Mouse (Mus musculus): ENCODE results near the gene Atg4c.

Atg4c gene

GRCm38 (mm10) chr4:99185305-99185704 is 8.4 kb upstream of the Atg4c start:
- in situ Hi-C loops (cut with MboI; ENCODE audit: low sequenced_read_pairs): no loop called here

DNA sequence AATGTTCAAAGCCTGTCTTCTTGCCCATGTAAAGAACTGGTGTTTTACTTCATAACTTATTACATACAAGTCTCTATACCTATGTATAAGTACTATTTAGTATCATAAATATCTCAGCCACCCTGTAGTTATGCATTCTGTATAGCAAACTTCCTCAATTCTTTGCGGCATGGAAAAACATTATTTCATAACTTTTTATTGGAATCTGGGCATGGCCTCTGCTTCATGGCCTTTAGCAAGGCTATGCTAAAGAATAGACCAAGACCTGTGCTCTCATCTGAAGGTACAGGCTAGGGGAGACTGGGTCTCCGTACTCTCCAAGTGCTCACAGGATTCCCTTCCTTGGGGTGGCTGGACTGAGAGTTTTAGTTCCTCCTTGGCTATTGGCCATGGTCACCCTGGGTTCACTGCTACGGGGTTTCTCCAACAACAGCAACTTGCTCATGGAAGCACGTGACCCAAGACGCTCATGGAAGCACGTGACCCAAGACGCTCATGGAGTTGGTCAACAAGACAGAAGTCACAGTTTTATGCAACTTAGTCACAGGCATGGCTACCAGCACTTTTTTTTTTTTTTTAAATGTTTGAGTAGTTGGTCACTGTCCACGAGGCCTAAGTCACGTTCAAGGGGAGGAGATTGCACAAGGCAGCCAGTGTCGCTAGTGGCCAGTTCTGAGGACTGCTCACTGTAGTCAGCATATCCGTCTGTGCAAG is 7.2 kb upstream of the Atg4c start:
- in situ Hi-C loops (cut with MboI; ENCODE audit: low sequenced_read_pairs): no loop called here

DNA sequence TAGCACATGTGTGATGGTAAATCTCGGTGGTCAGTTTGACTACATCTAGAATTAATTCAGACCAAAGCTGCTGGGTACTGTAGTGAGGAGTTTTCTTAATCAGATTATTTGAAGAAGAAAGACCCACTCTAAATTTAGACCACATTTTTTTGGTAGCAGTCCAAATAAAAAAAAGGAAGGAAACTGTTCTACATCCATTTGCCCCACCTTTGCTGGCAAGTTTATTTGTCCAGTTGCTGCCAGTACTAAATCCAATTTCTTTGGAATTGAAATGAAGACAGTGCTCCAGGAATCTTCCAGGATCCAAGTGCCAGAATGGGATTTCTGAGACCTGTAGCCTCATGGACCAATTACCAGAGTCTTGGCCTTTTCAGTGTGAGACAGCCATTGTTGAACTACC is 1.1 kb upstream of the Atg4c start:
- in situ Hi-C loops (cut with MboI; ENCODE audit: low sequenced_read_pairs): no loop called here

- in situ Hi-C loops (cut with MboI; ENCODE audit: low sequenced_read_pairs): no loop called here
Observed at GRCm38 (mm10) chr4:99193214-99193613, 520 bp upstream of the Atg4c start.

DNA sequence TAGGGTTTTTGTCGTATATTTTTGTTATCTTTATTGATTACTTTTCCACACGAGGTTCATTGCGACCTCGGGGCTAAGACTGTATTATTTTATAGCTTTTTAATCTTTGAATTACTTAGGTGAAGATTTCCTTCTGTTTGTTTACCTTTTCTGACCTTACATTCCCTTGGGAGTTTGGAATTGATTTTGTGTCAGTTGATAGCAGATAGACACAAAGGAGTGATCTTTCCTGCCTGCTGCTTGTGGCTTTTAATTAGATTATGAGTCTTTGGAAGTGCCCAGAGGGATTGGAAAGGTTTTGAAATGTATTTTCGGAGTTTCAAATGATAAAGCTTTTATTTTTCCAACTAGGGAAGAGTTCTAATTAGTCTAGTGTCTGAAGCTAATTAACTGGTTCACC is 1.1 kb downstream of the Atg4c start:
- in situ Hi-C loops (cut with MboI; ENCODE audit: low sequenced_read_pairs): no loop called here

GRCm38 (mm10) chr4:99198721-99199120 is 5.0 kb downstream of the Atg4c start:
- in situ Hi-C loops (cut with MboI; ENCODE audit: low sequenced_read_pairs): no loop called here

- in situ Hi-C loops (cut with MboI; ENCODE audit: low sequenced_read_pairs): no loop called here
Observed at GRCm38 (mm10) chr4:99199757-99200251, 6.1 kb downstream of the Atg4c start.

GRCm38 (mm10) chr4:99200383-99201136 is 6.8 kb downstream of the Atg4c start:
- in situ Hi-C loops (cut with MboI; ENCODE audit: low sequenced_read_pairs): no loop called here

GRCm38 (mm10) chr4:99205773-99206172 is 12.0 kb downstream of the Atg4c start:
- in situ Hi-C loops (cut with MboI; ENCODE audit: low sequenced_read_pairs): no loop called here

DNA sequence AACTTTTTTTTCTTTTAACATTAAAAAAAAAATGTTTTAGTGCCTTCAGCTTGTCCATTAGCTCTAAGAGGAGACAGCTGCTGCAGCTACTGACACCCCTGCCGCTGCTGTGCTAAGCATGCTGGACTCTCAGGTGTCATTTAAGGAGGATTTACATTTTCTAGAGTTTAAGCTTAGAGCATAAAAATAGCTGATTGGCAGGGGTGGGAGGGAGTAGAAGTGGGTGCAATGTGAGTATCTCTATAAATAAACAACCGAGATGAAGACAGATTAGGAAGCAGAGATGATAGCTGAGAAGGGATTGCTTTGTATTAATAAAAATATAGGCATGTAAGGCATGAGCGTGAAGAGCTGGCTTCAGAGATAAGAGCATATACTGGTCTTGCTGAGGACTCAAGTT is 12.6 kb downstream of the Atg4c start:
- in situ Hi-C loops (cut with MboI; ENCODE audit: low sequenced_read_pairs): no loop called here

GRCm38 (mm10) chr4:99210087-99210486 is 16.4 kb downstream of the Atg4c start:
- in situ Hi-C loops (cut with MboI; ENCODE audit: low sequenced_read_pairs): no loop called here

GRCm38 (mm10) chr4:99211606-99212005 is 17.9 kb downstream of the Atg4c start:
- in situ Hi-C loops (cut with MboI; ENCODE audit: low sequenced_read_pairs): no loop called here

- in situ Hi-C loops (cut with MboI; ENCODE audit: low sequenced_read_pairs): no loop called here
Observed at GRCm38 (mm10) chr4:99213123-99213522, 19.4 kb downstream of the Atg4c start.

DNA sequence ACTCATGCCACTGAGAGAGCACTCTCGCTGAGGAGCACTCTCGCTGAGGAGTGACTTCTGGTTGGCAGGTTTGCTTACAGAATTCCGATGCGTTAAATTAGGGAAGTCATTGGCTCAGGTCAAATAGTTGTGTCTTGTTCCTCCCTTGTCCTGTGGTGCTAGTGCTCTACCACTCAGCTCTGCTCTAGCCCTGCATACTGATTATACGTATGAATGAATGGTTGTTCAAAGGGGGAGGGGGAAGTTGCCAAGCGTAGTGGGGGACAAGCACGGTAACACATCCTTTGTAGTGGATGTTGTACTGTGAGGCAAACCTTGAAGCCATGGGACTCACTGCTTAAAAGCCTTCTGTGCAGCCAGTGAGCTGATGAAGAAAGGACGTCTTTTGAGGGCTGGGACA is 28.5 kb downstream of the Atg4c start:
- in situ Hi-C loops (cut with MboI; ENCODE audit: low sequenced_read_pairs): no loop called here

DNA sequence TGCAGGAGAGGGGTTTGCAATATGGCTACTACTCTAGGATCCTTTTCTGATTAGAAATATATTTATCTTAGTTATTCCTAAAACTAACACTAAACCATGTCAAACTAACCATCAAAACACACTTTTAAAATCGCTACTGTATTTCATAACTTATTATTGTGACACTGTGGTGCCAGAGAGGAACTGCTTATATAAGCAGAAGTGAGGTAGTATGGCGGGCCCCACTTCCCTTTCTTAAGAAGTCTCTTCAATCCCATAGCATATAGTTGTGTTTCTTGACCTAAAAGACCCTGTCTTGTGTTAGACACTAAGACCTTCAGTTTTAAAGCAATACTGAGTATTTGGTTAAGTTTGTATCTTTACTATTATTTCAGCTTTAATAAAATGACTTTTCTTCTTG is 31.1 kb downstream of the Atg4c start:
- in situ Hi-C loops (cut with MboI; ENCODE audit: low sequenced_read_pairs): no loop called here

DNA sequence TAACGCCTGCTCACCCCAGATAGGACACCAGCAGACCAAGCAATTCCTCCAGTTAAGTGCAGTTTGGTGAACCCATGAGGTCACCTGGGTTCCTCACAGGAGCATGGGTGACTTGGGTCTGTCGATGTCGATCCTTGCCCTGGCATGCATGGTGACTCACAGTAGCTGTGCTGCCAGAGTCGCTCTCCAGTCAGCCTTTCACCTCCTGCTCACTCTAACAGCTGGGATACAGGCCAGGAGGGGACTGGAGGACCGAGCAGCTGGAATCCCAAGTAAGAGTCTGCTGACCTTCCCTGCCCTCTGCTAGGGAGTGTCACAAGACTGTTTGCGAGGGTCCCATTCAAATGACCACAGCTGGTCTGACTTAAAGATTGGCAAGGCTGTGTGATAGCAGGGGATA is 33.5 kb downstream of the Atg4c start:
- in situ Hi-C loops (cut with MboI; ENCODE audit: low sequenced_read_pairs): no loop called here

DNA sequence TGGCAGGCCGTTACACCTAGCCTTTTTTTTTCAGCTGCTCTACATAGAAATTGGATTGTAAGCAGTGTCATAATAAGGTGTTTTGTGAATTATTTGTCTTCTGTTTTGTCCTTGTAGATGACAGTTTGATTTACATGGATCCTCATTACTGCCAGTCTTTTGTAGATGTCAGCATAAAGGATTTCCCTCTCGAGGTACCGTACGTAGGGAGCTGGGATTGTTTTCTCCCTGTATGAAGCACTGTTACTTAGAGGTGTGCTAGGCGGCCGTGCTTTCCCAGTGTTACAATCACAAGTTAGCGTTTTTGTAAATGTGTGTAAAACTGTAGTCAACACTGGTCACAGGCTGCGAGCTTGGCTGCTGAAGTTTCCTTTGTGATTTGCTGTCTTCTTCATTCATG is 35.6 kb downstream of the Atg4c start:
- in situ Hi-C loops (cut with MboI; ENCODE audit: low sequenced_read_pairs): no loop called here

GRCm38 (mm10) chr4:99235203-99235856 is 41.6 kb downstream of the Atg4c start:
- in situ Hi-C loops (cut with MboI; ENCODE audit: low sequenced_read_pairs): no loop called here

GRCm38 (mm10) chr4:99238305-99238704 is 44.6 kb downstream of the Atg4c start:
- in situ Hi-C loops (cut with MboI; ENCODE audit: low sequenced_read_pairs): no loop called here

- in situ Hi-C loops (cut with MboI; ENCODE audit: low sequenced_read_pairs): no loop called here
Observed at GRCm38 (mm10) chr4:99241674-99242073, 47.9 kb downstream of the Atg4c start.

GRCm38 (mm10) chr4:99249358-99249757 is 55.6 kb downstream of the Atg4c start:
- in situ Hi-C loops (cut with MboI; ENCODE audit: low sequenced_read_pairs): no loop called here

GRCm38 (mm10) chr4:99249826-99250225 is 56.1 kb downstream of the Atg4c start:
- in situ Hi-C loops (cut with MboI; ENCODE audit: low sequenced_read_pairs): no loop called here
